Mouse (Mus musculus): ENCODE results near the gene Hoxc5. TPM values are rescaled to one million over a fixed set of nuclear protein-coding genes. Genes with fewer than 3 reads are reported as not detected.

Gene Hoxc5
- polyA plus RNA-seq, 1 experiment from 2014 or later = not detected

DNA sequence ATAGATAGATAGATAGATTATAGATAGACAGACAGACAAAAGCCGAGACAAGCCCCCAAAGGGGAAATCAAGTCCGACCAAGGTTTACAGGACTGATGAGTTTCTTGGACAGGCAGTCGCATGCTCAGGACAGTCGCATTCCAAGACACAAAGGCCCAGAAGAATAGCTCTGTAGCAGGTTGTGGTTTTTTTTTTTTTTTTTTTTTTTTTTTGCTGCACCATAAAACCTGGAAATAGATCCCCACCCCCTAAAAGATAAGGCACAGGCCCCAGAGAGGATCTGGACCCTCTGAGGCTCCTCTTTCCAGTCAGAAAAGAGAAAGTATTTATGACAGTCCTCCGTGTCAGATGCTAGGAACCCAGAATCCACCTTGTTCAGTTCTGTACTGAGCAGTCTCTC, 20.8 kb downstream of the Hoxc5 start:
- Histone ChIP-seq H3K4me3 (no peak overlapping the region), H3K27ac (replicated peaks) (no peak overlapping the region), H3K36me3 (no peaks in the 10 kb centered on the region), H3K4me2 (replicated peaks) (no peak overlapping the region), H3K4me1 (no peaks in the 10 kb centered on the region), H3K27me3 (peaks cover 100% of the 10 kb centered on the region), H3K9ac (replicated peaks) (no peak overlapping the region), H3K9me3 (no peaks in the 10 kb centered on the region)
- WGBS = 21% methylated on average over 5 of the region's 5 CpGs
- no peak for ATAC-seq (ENCODE audit: low FRiP score, low read depth)

GRCm38 (mm10) chr15:102990461-102991397, 23.5 kb downstream of the Hoxc5 start, which contains the start of gene Hoxc8:
TSS of gene Hoxc8 (plus strand) at chr15:102990607.
- Histone ChIP-seq H3K4me3 (peak within 1 kb of the TSS; percentile 10), H3K9me3 (no peaks in the 10 kb centered on the region), H3K36me3 (no peaks in the 10 kb centered on the region), H3K27ac (replicated peaks) (no peak within 1 kb of the TSS), H3K27me3 (peaks cover 98% of the 10 kb centered on the region), H3K4me2 (replicated peaks) (no peak within 1 kb of the TSS), H3K4me1 (no peaks in the 10 kb centered on the region), H3K9ac (replicated peaks) (no peak within 1 kb of the TSS)
- WGBS = 2% methylated on average over 69 of the region's 69 CpGs
- no peak for ATAC-seq (ENCODE audit: low FRiP score, low read depth)

GRCm38 (mm10) chr15:102991782-102992181, 24.5 kb downstream of the Hoxc5 start:
- Histone ChIP-seq H3K4me3 (no peak overlapping the region), H3K4me1 (no peaks in the 10 kb centered on the region)
- no peak for ATAC-seq (ENCODE audit: low FRiP score, low read depth)

DNA sequence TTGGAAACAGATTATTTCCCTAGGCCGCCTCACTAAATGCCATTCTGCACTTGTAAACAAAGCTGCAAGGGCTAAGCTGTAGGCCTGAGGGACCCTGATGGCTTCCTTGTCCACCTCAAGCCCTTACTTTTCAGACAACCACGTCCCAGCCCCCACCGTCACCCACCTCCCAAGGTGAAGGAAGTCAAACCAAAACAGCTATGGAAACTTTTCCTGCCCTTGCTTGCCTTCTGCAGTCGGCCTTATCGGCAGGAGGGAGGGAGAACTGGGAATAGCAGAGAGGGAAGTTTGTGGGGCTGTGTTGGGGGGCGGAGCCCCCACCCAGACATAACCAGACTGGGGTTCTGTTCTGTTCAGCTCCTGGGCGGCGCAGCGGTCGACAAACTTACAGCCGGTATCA, 25.0 kb downstream of the Hoxc5 start:
- WGBS = under 1% methylated on average over 11 of the region's 11 CpGs
- H3K4me3 ChIP-seq = no peak overlapping the region
- no peak overlapping the region for H3K9ac ChIP-seq (replicated peaks)
- no peaks in the 10 kb centered on the region for H3K36me3 ChIP-seq
- no peak overlapping the region for H3K4me2 ChIP-seq (replicated peaks)
- H3K27me3 ChIP-seq = peaks cover 98% of the 10 kb centered on the region
- no peak overlapping the region for H3K27ac ChIP-seq (replicated peaks)
- no peaks in the 10 kb centered on the region for H3K4me1 ChIP-seq
- H3K9me3 ChIP-seq = no peaks in the 10 kb centered on the region
- no peak for ATAC-seq (ENCODE audit: low FRiP score, low read depth)

More at GRCm38 (mm10) chr15:102991782-102992181, 24.5 kb downstream of the Hoxc5 start:
- Histone ChIP-seq H3K36me3 (no peaks in the 10 kb centered on the region), H3K9ac (replicated peaks) (no peak overlapping the region), H3K27ac (replicated peaks) (no peak overlapping the region), H3K4me2 (replicated peaks) (no peak overlapping the region), H3K27me3 (peaks cover 98% of the 10 kb centered on the region), H3K9me3 (no peaks in the 10 kb centered on the region)
- WGBS = 3% methylated on average over 7 of the region's 7 CpGs

GRCm38 (mm10) chr15:102992863-102993262, 25.6 kb downstream of the Hoxc5 start:
- Histone ChIP-seq H3K4me2 (replicated peaks) (no peak overlapping the region), H3K9me3 (no peaks in the 10 kb centered on the region), H3K4me3 (no peak overlapping the region), H3K27me3 (peaks cover 98% of the 10 kb centered on the region), H3K9ac (replicated peaks) (no peak overlapping the region), H3K27ac (replicated peaks) (no peak overlapping the region), H3K4me1 (no peaks in the 10 kb centered on the region), H3K36me3 (no peaks in the 10 kb centered on the region)
- WGBS = 0% methylated on average over 3 of the region's 3 CpGs
- ATAC-seq (ENCODE audit: low FRiP score, low read depth) = no peak

- H3K4me1 ChIP-seq = peaks cover 8% of the 10 kb centered on the region
- no peak overlapping the region for H3K4me2 ChIP-seq (replicated peaks)
- H3K4me3 ChIP-seq = no peak overlapping the region
- H3K9ac ChIP-seq (replicated peaks) = no peak overlapping the region
- no peak for ATAC-seq (ENCODE audit: low FRiP score, low read depth)
- 2% methylated on average over 9 of the region's 9 CpGs for WGBS
- H3K27ac ChIP-seq (replicated peaks) = no peak overlapping the region
- H3K27me3 ChIP-seq = peaks cover 98% of the 10 kb centered on the region
- H3K36me3 ChIP-seq = no peaks in the 10 kb centered on the region
- H3K9me3 ChIP-seq = no peaks in the 10 kb centered on the region
Observed at GRCm38 (mm10) chr15:102996548-102996947, 29.3 kb downstream of the Hoxc5 start.

GRCm38 (mm10) chr15:102997431-102997830, 30.2 kb downstream of the Hoxc5 start:
- H3K9me3 ChIP-seq = no peaks in the 10 kb centered on the region
- WGBS = 0% methylated on average over 3 of the region's 3 CpGs
- H3K27ac ChIP-seq (replicated peaks) = no peak overlapping the region
- H3K4me1 ChIP-seq = peaks cover 8% of the 10 kb centered on the region
- no peaks in the 10 kb centered on the region for H3K36me3 ChIP-seq
- no peak for ATAC-seq (ENCODE audit: low FRiP score, low read depth)
- H3K4me3 ChIP-seq = no peak overlapping the region
- H3K4me2 ChIP-seq (replicated peaks) = no peak overlapping the region
- H3K9ac ChIP-seq (replicated peaks) = no peak overlapping the region
- H3K27me3 ChIP-seq = peaks cover 98% of the 10 kb centered on the region

GRCm38 (mm10) chr15:102997939-102998355, 30.7 kb downstream of the Hoxc5 start, which contains the start of gene Hoxc6:
TSS of gene Hoxc6 (plus strand) at chr15:102998257.
- ATAC-seq (ENCODE audit: low FRiP score, low read depth) = no peak
- WGBS = 2% methylated on average over 19 of the region's 19 CpGs

DNA sequence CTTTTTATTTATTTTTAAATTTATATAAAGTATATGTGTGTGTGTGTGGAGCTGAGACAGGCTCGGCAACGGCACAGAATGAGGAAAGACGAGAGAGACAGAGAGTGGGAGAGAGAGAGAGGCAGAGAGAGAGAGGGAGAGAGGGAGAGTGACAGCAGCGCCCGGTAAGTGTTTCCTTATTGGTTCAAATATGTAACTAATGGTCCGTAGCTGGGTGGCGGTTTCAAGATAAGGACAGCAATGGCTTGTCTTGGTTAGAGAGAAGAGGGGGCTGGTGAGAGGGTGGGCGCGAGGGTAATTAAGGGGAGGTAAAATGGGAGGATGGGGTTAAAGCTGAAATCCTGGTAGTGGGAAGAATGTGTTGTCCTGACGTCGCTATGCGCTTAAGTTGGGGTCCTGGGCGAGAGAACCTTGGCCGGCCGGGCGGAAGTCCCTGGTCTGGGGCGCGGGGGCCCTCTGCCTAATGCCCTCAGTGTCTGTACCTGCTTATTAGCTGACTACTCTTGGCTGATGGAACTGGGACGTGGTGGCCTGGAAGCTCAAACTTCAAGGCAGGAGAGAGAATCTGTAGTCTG, 31.5 kb downstream of the Hoxc5 start:
- peaks cover 98% of the 10 kb centered on the region for H3K27me3 ChIP-seq
- peaks cover 8% of the 10 kb centered on the region for H3K4me1 ChIP-seq
- WGBS = 1% methylated on average over 19 of the region's 19 CpGs
- peak overlapping the region; percentile 35; the same call in 1 of the 2 replicates for H3K4me3 ChIP-seq
- no peaks in the 10 kb centered on the region for H3K9me3 ChIP-seq
- no peak overlapping the region for H3K9ac ChIP-seq (replicated peaks)
- ATAC-seq (ENCODE audit: low FRiP score, low read depth) = no peak
- H3K36me3 ChIP-seq = no peaks in the 10 kb centered on the region
- H3K4me2 ChIP-seq (replicated peaks) = peak overlapping the region; percentile 46
- H3K27ac ChIP-seq (replicated peaks) = no peak overlapping the region

More at GRCm38 (mm10) chr15:102997939-102998355, 30.7 kb downstream of the Hoxc5 start, which contains the start of gene Hoxc6:
- Histone ChIP-seq H3K27ac (replicated peaks) (no peak within 1 kb of the TSS), H3K9me3 (no peaks in the 10 kb centered on the region), H3K27me3 (peaks cover 98% of the 10 kb centered on the region), H3K4me1 (peaks cover 8% of the 10 kb centered on the region), H3K36me3 (no peaks in the 10 kb centered on the region), H3K4me3 (peak within 1 kb of the TSS; percentile 35), H3K9ac (replicated peaks) (no peak within 1 kb of the TSS), H3K4me2 (replicated peaks) (peak within 1 kb of the TSS; percentile 46)

DNA sequence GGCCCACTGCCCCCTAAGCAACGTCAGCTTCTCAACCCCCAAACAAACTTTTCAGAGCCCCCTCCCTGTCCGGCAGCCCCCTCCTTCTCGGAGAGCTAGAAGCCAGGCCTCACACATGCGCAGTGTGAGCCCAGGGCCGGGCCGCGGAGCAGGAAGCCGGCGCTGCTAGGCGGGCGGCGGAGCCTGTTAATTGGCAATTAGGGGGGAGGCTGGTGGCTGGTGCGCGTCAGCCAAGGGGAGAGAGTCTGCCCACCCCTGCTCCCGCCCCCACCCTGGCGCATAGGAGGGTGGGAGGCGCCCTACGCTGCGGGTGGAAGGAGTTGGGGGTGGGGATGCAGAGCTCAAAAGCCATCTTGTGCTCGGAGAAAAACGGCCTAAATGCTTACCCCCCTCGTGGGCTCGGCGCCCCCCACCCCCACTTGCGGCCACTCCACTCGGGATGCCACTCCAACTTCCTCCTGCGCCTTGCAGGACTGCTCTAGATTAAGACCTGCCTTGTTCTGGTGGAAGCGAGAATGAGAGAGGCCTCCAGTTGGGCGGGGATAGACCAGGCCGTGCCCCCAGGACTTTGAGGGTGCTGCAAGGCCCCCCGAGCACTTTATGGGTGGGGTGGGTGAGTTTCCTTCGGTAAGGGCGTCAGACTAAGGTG, 32.1 kb downstream of the Hoxc5 start:
- Histone ChIP-seq H3K9ac (replicated peaks) (peak overlapping the region; percentile 34; the same call in 1 of the 2 replicates), H3K36me3 (no peaks in the 10 kb centered on the region), H3K27ac (replicated peaks) (no peak overlapping the region), H3K27me3 (peaks cover 99% of the 10 kb centered on the region), H3K4me2 (replicated peaks) (peak overlapping the region; percentile 46), H3K9me3 (no peaks in the 10 kb centered on the region), H3K4me1 (peaks cover 8% of the 10 kb centered on the region), H3K4me3 (peak overlapping the region; percentile 35)
- ATAC-seq (ENCODE audit: low FRiP score, low read depth) = peak; percentile 41; the same call in 1 of the 2 replicates
- WGBS = 1% methylated on average over 32 of the region's 33 CpGs

- Histone ChIP-seq H3K27ac (replicated peaks) (no peak overlapping the region), H3K9me3 (no peaks in the 10 kb centered on the region), H3K36me3 (no peaks in the 10 kb centered on the region), H3K4me2 (replicated peaks) (no peak overlapping the region), H3K9ac (replicated peaks) (no peak overlapping the region), H3K4me1 (peaks cover 8% of the 10 kb centered on the region), H3K27me3 (peaks cover 99% of the 10 kb centered on the region), H3K4me3 (no peak overlapping the region)
- under 1% methylated on average over 9 of the region's 11 CpGs for WGBS
- no peak for ATAC-seq (ENCODE audit: low FRiP score, low read depth)
Observed at GRCm38 (mm10) chr15:102999955-103000354, 32.7 kb downstream of the Hoxc5 start.
